Mouse (Mus musculus): ENCODE data around the gene 9130230L23Rik. TPM values are rescaled to one million over a fixed set of nuclear protein-coding genes. Genes with fewer than 3 reads are reported as not detected.

9130230L23Rik gene
- polyA plus RNA-seq, 1 experiment from 2014 or later = not detected

DNA sequence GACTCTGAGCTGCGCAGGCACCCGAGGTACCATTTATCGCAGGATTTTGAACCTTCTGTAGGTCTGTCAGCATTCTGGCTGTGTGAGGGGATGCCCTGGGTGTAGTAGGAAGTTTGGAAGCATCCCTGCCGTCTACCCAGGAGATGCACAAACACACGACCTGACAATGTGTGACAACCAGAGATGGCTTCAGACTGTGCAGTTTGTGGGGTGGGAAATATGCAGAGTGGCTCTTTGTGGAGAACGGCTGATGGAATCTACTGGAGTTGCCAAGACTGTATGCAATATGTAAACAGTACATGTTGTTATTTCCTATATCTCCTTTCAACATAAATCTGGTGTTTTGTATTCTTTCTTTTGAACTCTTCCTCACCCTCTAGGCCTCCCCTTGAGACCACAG lies 33.0 kb upstream of the 9130230L23Rik start:
- H3K4me2 ChIP-seq (ENCODE audit: low read depth) = no peak overlapping the region
- no peaks in the 10 kb centered on the region for H3K9me3 ChIP-seq (ENCODE audit: control insufficient read depth, low read length)
- H3K36me3 ChIP-seq (ENCODE audit: control insufficient read depth, insufficient read depth, low read length) = no peaks in the 10 kb centered on the region
- no peak overlapping the region for H3K27ac ChIP-seq (ENCODE audit: low read depth, low read length)
- WGBS = 80% methylated on average over 6 of the region's 6 CpGs
- no peak overlapping the region for H3K9ac ChIP-seq (ENCODE audit: low read length)
- DNase-seq (ENCODE audit: low spot score) (no peak), ATAC-seq (ENCODE audit: insufficient read depth, low FRiP score, low TSS enrichment) (no peak)
- H3K27me3 ChIP-seq (ENCODE audit: control insufficient read depth, insufficient read depth, low read length) = no peaks in the 10 kb centered on the region
- no peak overlapping the region for H3K4me3 ChIP-seq (ENCODE audit: low read depth, low read length)
- H3K4me1 ChIP-seq (ENCODE audit: control insufficient read depth, insufficient read depth, low read length) = no peaks in the 10 kb centered on the region

DNA sequence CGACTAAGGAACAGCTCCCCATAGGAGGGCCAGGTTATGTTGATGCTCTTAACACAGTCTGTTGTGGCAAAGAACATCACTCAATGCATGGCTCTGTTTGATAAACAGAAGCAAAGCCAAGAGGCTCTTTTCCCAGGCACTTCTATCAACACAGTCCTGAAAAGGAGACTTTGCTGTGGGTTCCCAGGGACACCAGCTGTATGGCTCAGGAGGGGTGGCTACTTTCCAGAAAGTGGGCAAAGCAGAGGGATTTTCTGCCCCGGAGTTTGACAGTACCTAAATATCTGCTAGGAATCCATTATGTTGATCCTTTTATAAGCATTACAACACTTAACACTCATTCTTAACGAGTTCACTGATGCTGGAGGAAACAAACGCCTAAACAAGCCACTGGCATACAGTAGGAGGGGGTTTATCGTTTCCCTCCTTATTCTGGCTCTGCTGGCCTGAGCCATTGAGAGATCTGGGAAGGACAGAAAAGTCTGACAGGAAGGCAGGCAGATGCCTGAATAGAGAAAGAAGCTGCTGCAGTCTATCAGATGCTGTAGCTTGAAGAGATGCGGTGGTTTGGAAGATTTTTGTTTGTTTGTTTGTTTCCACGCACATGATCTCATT lies 32.5 kb upstream of the 9130230L23Rik start:
- no peaks in the 10 kb centered on the region for H3K27me3 ChIP-seq (ENCODE audit: control insufficient read depth, insufficient read depth, low read length)
- DNase-seq (ENCODE audit: low spot score) (no peak), ATAC-seq (ENCODE audit: insufficient read depth, low FRiP score, low TSS enrichment) (no peak)
- no peak overlapping the region for H3K27ac ChIP-seq (ENCODE audit: low read depth, low read length)
- no peaks in the 10 kb centered on the region for H3K4me1 ChIP-seq (ENCODE audit: control insufficient read depth, insufficient read depth, low read length)
- no peak overlapping the region for H3K4me3 ChIP-seq (ENCODE audit: low read depth, low read length)
- no peaks in the 10 kb centered on the region for H3K9me3 ChIP-seq (ENCODE audit: control insufficient read depth, low read length)
- no peaks in the 10 kb centered on the region for H3K36me3 ChIP-seq (ENCODE audit: control insufficient read depth, insufficient read depth, low read length)
- WGBS = 63% methylated on average over 7 of the region's 7 CpGs
- H3K4me2 ChIP-seq (ENCODE audit: low read depth) = no peak overlapping the region
- H3K9ac ChIP-seq (ENCODE audit: low read length) = no peak overlapping the region

DNA sequence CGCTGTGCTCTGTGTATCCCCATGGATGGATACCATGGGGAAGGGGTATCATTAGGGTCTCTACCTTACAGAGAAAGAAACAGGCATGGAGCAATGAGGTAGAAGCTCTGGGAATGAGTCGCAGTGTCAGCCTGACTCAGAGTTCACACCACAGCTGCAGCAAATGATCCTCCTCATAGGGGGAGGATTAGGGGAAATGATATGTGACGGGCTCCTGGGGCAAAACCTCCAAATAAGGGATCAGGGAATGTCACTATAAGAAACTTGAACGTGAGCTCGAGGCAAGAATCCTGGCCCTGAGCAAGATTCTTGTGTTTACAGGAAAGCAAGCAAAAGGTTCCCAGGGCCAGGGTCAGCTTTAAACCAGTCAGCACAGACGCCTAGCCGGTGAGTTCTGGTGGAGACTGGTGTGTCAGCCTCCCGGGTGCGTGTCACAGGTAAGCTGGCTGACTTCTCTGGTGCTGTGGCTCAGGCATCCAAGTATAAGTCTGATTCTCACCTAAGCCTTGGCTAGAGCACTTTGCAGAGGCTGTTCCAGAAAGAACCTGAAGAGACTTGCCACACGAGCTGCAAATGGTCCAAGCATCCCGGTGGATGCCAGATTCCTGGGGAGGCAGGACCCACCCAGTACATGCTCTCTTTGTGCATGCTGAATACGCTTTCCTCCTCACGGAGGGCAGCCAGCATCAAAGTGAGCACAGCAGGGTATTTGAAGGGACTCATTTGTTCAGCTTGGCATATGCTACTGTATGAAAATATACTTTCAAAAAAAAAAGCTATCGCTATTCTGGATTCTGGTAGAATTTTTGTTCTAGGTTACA lies 30.5 kb upstream of the 9130230L23Rik start:
- H3K27ac ChIP-seq (ENCODE audit: low read depth, low read length) = no peak overlapping the region
- H3K4me2 ChIP-seq (ENCODE audit: low read depth) = no peak overlapping the region
- H3K4me3 ChIP-seq (ENCODE audit: low read depth, low read length) = no peak overlapping the region
- no peaks in the 10 kb centered on the region for H3K9me3 ChIP-seq (ENCODE audit: control insufficient read depth, low read length)
- no peaks in the 10 kb centered on the region for H3K36me3 ChIP-seq (ENCODE audit: control insufficient read depth, insufficient read depth, low read length)
- H3K27me3 ChIP-seq (ENCODE audit: control insufficient read depth, insufficient read depth, low read length) = no peaks in the 10 kb centered on the region
- no peaks in the 10 kb centered on the region for H3K4me1 ChIP-seq (ENCODE audit: control insufficient read depth, insufficient read depth, low read length)
- H3K9ac ChIP-seq (ENCODE audit: low read length) = no peak overlapping the region
- ATAC-seq (ENCODE audit: insufficient read depth, low FRiP score, low TSS enrichment) (no peak), DNase-seq (ENCODE audit: low spot score) (no peak)
- 66% methylated on average over 14 of the region's 14 CpGs for WGBS

DNA sequence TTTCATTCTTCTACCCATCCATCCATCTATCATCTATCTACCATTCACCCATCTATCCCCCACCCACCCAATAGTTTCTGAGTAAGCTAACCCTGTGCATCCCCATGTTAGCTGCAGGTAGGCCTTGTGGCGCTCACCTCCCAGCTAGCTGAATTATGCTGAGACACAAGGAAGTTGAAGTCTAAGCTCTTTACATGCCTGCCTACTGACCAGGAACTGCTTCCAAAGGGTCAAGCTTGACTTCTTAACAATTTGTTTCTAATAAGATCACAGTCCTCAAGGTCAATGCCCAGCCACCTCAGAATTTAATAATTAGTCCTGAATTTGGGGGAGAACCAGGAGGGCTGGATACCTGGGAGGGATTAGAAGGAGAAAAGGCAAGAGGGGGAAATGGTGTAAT lies 28.7 kb upstream of the 9130230L23Rik start:
- ATAC-seq (ENCODE audit: insufficient read depth, low FRiP score, low TSS enrichment) = no peak
- H3K9ac ChIP-seq (ENCODE audit: low read length) = no peak overlapping the region
- WGBS = 97% methylated on average over 1 of the region's 1 CpGs

DNA sequence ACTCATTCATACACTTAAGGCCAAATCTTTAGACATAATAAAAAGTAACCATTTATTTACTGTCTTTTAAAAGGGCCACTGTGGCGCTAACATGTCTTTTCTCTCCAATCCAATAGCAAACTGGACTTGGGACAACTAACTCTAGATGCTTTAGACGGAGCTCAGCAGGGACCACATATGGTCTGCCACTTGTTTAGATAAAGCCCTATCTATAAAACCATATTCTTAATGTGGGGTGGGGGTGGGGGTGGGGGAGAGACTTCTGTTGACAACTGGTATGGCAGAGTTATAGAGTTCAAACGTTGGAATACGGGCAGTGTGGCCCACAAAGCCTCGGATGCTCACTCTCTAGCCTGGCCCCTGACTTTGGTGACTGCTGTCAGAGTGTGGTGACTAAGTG lies 27.6 kb upstream of the 9130230L23Rik start:
- H3K9me3 ChIP-seq (ENCODE audit: control insufficient read depth, low read length) = no peaks in the 10 kb centered on the region
- H3K9ac ChIP-seq (ENCODE audit: low read length) = no peak overlapping the region
- H3K27ac ChIP-seq (ENCODE audit: low read depth, low read length) = no peak overlapping the region
- H3K4me1 ChIP-seq (ENCODE audit: control insufficient read depth, insufficient read depth, low read length) = no peaks in the 10 kb centered on the region
- ATAC-seq (ENCODE audit: insufficient read depth, low FRiP score, low TSS enrichment) (no peak), DNase-seq (ENCODE audit: low spot score) (no peak)
- H3K36me3 ChIP-seq (ENCODE audit: control insufficient read depth, insufficient read depth, low read length) = no peaks in the 10 kb centered on the region
- H3K27me3 ChIP-seq (ENCODE audit: control insufficient read depth, insufficient read depth, low read length) = no peaks in the 10 kb centered on the region
- H3K4me2 ChIP-seq (ENCODE audit: low read depth) = no peak overlapping the region
- 88% methylated on average over 5 of the region's 5 CpGs for WGBS
- H3K4me3 ChIP-seq (ENCODE audit: low read depth, low read length) = no peak overlapping the region

More for the DNA sequence above, 28.7 kb upstream of the 9130230L23Rik start:
- H3K27me3 ChIP-seq (ENCODE audit: control insufficient read depth, insufficient read depth, low read length) = no peaks in the 10 kb centered on the region
- no peaks in the 10 kb centered on the region for H3K36me3 ChIP-seq (ENCODE audit: control insufficient read depth, insufficient read depth, low read length)
- H3K9me3 ChIP-seq (ENCODE audit: control insufficient read depth, low read length) = no peaks in the 10 kb centered on the region
- H3K4me1 ChIP-seq (ENCODE audit: control insufficient read depth, insufficient read depth, low read length) = no peaks in the 10 kb centered on the region
- DNase-seq (ENCODE audit: low spot score) = no peak
- H3K27ac ChIP-seq (ENCODE audit: low read depth, low read length) = no peak overlapping the region
- H3K4me2 ChIP-seq (ENCODE audit: low read depth) = no peak overlapping the region
- H3K4me3 ChIP-seq (ENCODE audit: low read depth, low read length) = no peak overlapping the region

GRCm38 (mm10) chr5:66028232-66028631 lies 24.1 kb upstream of the 9130230L23Rik start:
- Histone ChIP-seq H3K27me3 (ENCODE audit: control insufficient read depth, insufficient read depth, low read length) (no peaks in the 10 kb centered on the region), H3K9me3 (ENCODE audit: control insufficient read depth, low read length) (no peaks in the 10 kb centered on the region), H3K4me2 (ENCODE audit: low read depth) (no peak overlapping the region), H3K9ac (ENCODE audit: low read length) (no peak overlapping the region), H3K36me3 (ENCODE audit: control insufficient read depth, insufficient read depth, low read length) (no peaks in the 10 kb centered on the region), H3K4me1 (ENCODE audit: control insufficient read depth, insufficient read depth, low read length) (no peaks in the 10 kb centered on the region), H3K4me3 (ENCODE audit: low read depth, low read length) (no peak overlapping the region), H3K27ac (ENCODE audit: low read depth, low read length) (no peak overlapping the region)
- no peak for ATAC-seq (ENCODE audit: insufficient read depth, low FRiP score, low TSS enrichment)
- no peak for DNase-seq (ENCODE audit: low spot score)
- WGBS = 91% methylated on average over 5 of the region's 5 CpGs

- Histone ChIP-seq H3K9me3 (ENCODE audit: control insufficient read depth, low read length) (no peaks in the 10 kb centered on the region), H3K27me3 (ENCODE audit: control insufficient read depth, insufficient read depth, low read length) (no peaks in the 10 kb centered on the region), H3K4me1 (ENCODE audit: control insufficient read depth, insufficient read depth, low read length) (no peaks in the 10 kb centered on the region), H3K4me3 (ENCODE audit: low read depth, low read length) (no peak overlapping the region), H3K36me3 (ENCODE audit: control insufficient read depth, insufficient read depth, low read length) (no peaks in the 10 kb centered on the region), H3K4me2 (ENCODE audit: low read depth) (no peak overlapping the region), H3K27ac (ENCODE audit: low read depth, low read length) (no peak overlapping the region), H3K9ac (ENCODE audit: low read length) (no peak overlapping the region)
- no peak for ATAC-seq (ENCODE audit: insufficient read depth, low FRiP score, low TSS enrichment)
- WGBS = 95% methylated on average over 8 of the region's 8 CpGs
- DNase-seq (ENCODE audit: low spot score) = no peak
Measured at GRCm38 (mm10) chr5:66027206-66027605, 23.1 kb upstream of the 9130230L23Rik start.

GRCm38 (mm10) chr5:66026796-66027195 lies 22.7 kb upstream of the 9130230L23Rik start:
- ATAC-seq (ENCODE audit: insufficient read depth, low FRiP score, low TSS enrichment) (no peak), DNase-seq (ENCODE audit: low spot score) (no peak)
- Histone ChIP-seq H3K9me3 (ENCODE audit: control insufficient read depth, low read length) (no peaks in the 10 kb centered on the region), H3K27ac (ENCODE audit: low read depth, low read length) (no peak overlapping the region), H3K27me3 (ENCODE audit: control insufficient read depth, insufficient read depth, low read length) (no peaks in the 10 kb centered on the region), H3K36me3 (ENCODE audit: control insufficient read depth, insufficient read depth, low read length) (no peaks in the 10 kb centered on the region), H3K4me2 (ENCODE audit: low read depth) (no peak overlapping the region), H3K9ac (ENCODE audit: low read length) (no peak overlapping the region), H3K4me1 (ENCODE audit: control insufficient read depth, insufficient read depth, low read length) (no peaks in the 10 kb centered on the region), H3K4me3 (ENCODE audit: low read depth, low read length) (no peak overlapping the region)
- WGBS = 95% methylated on average over 31 of the region's 31 CpGs

DNA sequence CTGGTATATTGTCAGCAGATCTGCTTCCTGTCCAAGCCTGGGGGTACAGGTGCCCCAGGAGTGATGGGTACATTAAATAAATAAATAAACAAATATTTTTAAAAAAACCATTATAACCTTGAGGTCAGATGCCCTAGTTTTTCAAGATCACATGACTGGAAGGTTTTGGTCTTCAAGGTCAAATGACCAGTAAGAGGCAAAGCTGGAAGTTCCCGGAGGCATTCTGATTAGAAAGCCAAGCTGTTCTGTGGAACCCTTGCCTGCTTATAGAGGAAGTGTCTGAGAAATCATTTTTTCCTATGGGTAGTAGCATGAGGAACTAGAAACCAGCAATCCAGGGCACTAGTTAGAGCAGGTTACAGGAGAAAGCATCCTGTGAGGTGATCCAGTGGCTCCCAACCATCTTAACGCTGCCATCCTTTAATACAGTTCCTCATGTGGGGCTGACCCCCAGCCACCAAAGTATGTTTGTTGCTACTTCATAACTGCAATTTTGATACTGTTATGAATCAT lies 11.4 kb upstream of the 9130230L23Rik start:
- WGBS = 93% methylated on average over 2 of the region's 2 CpGs
- Histone ChIP-seq H3K36me3 (ENCODE audit: control insufficient read depth, insufficient read depth, low read length) (no peaks in the 10 kb centered on the region), H3K27ac (ENCODE audit: low read depth, low read length) (no peak overlapping the region), H3K4me1 (ENCODE audit: control insufficient read depth, insufficient read depth, low read length) (no peaks in the 10 kb centered on the region), H3K4me2 (ENCODE audit: low read depth) (no peak overlapping the region), H3K4me3 (ENCODE audit: low read depth, low read length) (no peak overlapping the region), H3K9me3 (ENCODE audit: control insufficient read depth, low read length) (no peaks in the 10 kb centered on the region), H3K9ac (ENCODE audit: low read length) (no peak overlapping the region), H3K27me3 (ENCODE audit: control insufficient read depth, insufficient read depth, low read length) (no peaks in the 10 kb centered on the region)
- no peak for DNase-seq (ENCODE audit: low spot score)
- no peak for ATAC-seq (ENCODE audit: insufficient read depth, low FRiP score, low TSS enrichment)

Data from neural tube, embryonic 11.5 days (tissue).